Mouse (Mus musculus): ENCODE results near the gene Ninl. TPM values are rescaled to one million over a fixed set of nuclear protein-coding genes. Genes with fewer than 3 reads are reported as not detected.

Gene Ninl
- total RNA-seq, 2 experiments from 2014 or later = 0.99 to 1.4 TPM

GRCm38 (mm10) chr2:150999021-150999420 is 40.2 kb downstream of the Ninl start:
- no peak for DNase-seq

GRCm38 (mm10) chr2:150997618-150998017 is 41.6 kb downstream of the Ninl start:
- DNase-seq = no peak

GRCm38 (mm10) chr2:150995324-150995723 is 43.9 kb downstream of the Ninl start:
- no peak for DNase-seq

GRCm38 (mm10) chr2:150991050-150991449 is 48.1 kb downstream of the Ninl start:
- DNase-seq = no peak

- no peak for DNase-seq
Observed at GRCm38 (mm10) chr2:150990506-150990905, 48.7 kb downstream of the Ninl start.

- DNase-seq = no peak
Observed at GRCm38 (mm10) chr2:150985359-150985758, 53.8 kb downstream of the Ninl start.

- no peak for DNase-seq
Observed at GRCm38 (mm10) chr2:150982051-150982450, 57.1 kb downstream of the Ninl start.

GRCm38 (mm10) chr2:150981524-150981923 is 57.7 kb downstream of the Ninl start:
- no peak for DNase-seq

GRCm38 (mm10) chr2:150979861-150980620 is 59.1 kb downstream of the Ninl start:
- no peak for DNase-seq

- no peak for DNase-seq
Observed at GRCm38 (mm10) chr2:150978791-150979190, 60.4 kb downstream of the Ninl start.

- no peak for DNase-seq
Observed at GRCm38 (mm10) chr2:150977676-150978075, 61.5 kb downstream of the Ninl start.

GRCm38 (mm10) chr2:150976871-150977270 is 62.3 kb downstream of the Ninl start:
- DNase-seq = no peak

GRCm38 (mm10) chr2:150973401-150974115 is 65.6 kb downstream of the Ninl start:
- no peak for DNase-seq

GRCm38 (mm10) chr2:150972681-150973080 is 66.5 kb downstream of the Ninl start:
- DNase-seq = no peak

GRCm38 (mm10) chr2:150971856-150972255 is 67.3 kb downstream of the Ninl start:
- DNase-seq = no peak

GRCm38 (mm10) chr2:150969231-150969630 is 70.0 kb downstream of the Ninl start:
- no peak for DNase-seq

GRCm38 (mm10) chr2:150967491-150967890 is 71.7 kb downstream of the Ninl start:
- no peak for DNase-seq

- DNase-seq = no peak
Observed at GRCm38 (mm10) chr2:150965951-150966350, 73.2 kb downstream of the Ninl start.

- DNase-seq = no peak
Observed at GRCm38 (mm10) chr2:150964641-150965040, 74.5 kb downstream of the Ninl start.

GRCm38 (mm10) chr2:150963246-150963645 is 75.9 kb downstream of the Ninl start:
- DNase-seq = no peak

- no peak for DNase-seq
Observed at GRCm38 (mm10) chr2:150959521-150959920, 79.7 kb downstream of the Ninl start.

- no peak for DNase-seq
Observed at GRCm38 (mm10) chr2:150955859-150956258, 83.3 kb downstream of the Ninl start.

GRCm38 (mm10) chr2:150951201-150951600 is 88.0 kb downstream of the Ninl start:
- no peak for DNase-seq

- no peak for DNase-seq
Observed at GRCm38 (mm10) chr2:150950056-150950455, 89.1 kb downstream of the Ninl start.
